Mouse (Mus musculus): ENCODE data around the gene Cyp2e1. TPM values are rescaled to one million over a fixed set of nuclear protein-coding genes. Genes with fewer than 3 reads are reported as not detected.

The Cyp2e1 gene
- polyA plus RNA-seq (2014; fragmentation: Nextera tagmentation; extraction: Ambion mirVana): not detected in 2 replicates

GRCm38 (mm10) chr7:140763447-140764020 is at the start of gene Cyp2e1:
Gene Cyp2e1 (plus strand): TSS chr7:140763739.
- no peak within 1 kb of the TSS for H3K9ac ChIP-seq (ENCODE audit: low read length)
- no peak within 1 kb of the TSS for H3K27ac ChIP-seq (ENCODE audit: low read depth, low read length)
- no peaks in the 10 kb centered on the region for H3K27me3 ChIP-seq (ENCODE audit: control insufficient read depth, insufficient read depth, low read length)
- ATAC-seq (ENCODE audit: insufficient read depth, low FRiP score, low TSS enrichment) (no peak), DNase-seq (ENCODE audit: low spot score) (no peak)
- H3K36me3 ChIP-seq (ENCODE audit: control insufficient read depth, insufficient read depth, low read length): no peaks in the 10 kb centered on the region
- no peaks in the 10 kb centered on the region for H3K9me3 ChIP-seq (ENCODE audit: control insufficient read depth, low read length)
- H3K4me3 ChIP-seq (ENCODE audit: low read depth, low read length): no peak within 1 kb of the TSS
- no peaks in the 10 kb centered on the region for H3K4me1 ChIP-seq (ENCODE audit: control insufficient read depth, insufficient read depth, low read length)
- H3K4me2 ChIP-seq (ENCODE audit: low read depth): no peak within 1 kb of the TSS
- 83% methylated on average over 7 of the region's 7 CpGs for WGBS

GRCm38 (mm10) chr7:140717155-140718055 is 46.1 kb upstream of the Cyp2e1 start:
- no peak for ATAC-seq (ENCODE audit: insufficient read depth, low FRiP score, low TSS enrichment)
- WGBS: 81% methylated on average over 7 of the region's 7 CpGs
- H3K27me3 ChIP-seq (ENCODE audit: control insufficient read depth, insufficient read depth, low read length): no peaks in the 10 kb centered on the region

GRCm38 (mm10) chr7:140721095-140721494 is 42.4 kb upstream of the Cyp2e1 start:
- H3K4me2 ChIP-seq (ENCODE audit: low read depth): no peak overlapping the region
- no peak for ATAC-seq (ENCODE audit: insufficient read depth, low FRiP score, low TSS enrichment)
- no peaks in the 10 kb centered on the region for H3K27me3 ChIP-seq (ENCODE audit: control insufficient read depth, insufficient read depth, low read length)
- no peaks in the 10 kb centered on the region for H3K9me3 ChIP-seq (ENCODE audit: control insufficient read depth, low read length)
- no peak for DNase-seq (ENCODE audit: low spot score)
- WGBS: 81% methylated on average over 6 of the region's 6 CpGs
- no peaks in the 10 kb centered on the region for H3K36me3 ChIP-seq (ENCODE audit: control insufficient read depth, insufficient read depth, low read length)
- H3K27ac ChIP-seq (ENCODE audit: low read depth, low read length): no peak overlapping the region
- H3K4me1 ChIP-seq (ENCODE audit: control insufficient read depth, insufficient read depth, low read length): no peaks in the 10 kb centered on the region
- no peak overlapping the region for H3K4me3 ChIP-seq (ENCODE audit: low read depth, low read length)
- H3K9ac ChIP-seq (ENCODE audit: low read length): no peak overlapping the region

More at GRCm38 (mm10) chr7:140717155-140718055, 46.1 kb upstream of the Cyp2e1 start:
- Histone ChIP-seq H3K36me3 (ENCODE audit: control insufficient read depth, insufficient read depth, low read length) (no peaks in the 10 kb centered on the region), H3K4me3 (ENCODE audit: low read depth, low read length) (no peak overlapping the region), H3K4me1 (ENCODE audit: control insufficient read depth, insufficient read depth, low read length) (no peaks in the 10 kb centered on the region), H3K9me3 (ENCODE audit: control insufficient read depth, low read length) (no peaks in the 10 kb centered on the region), H3K27ac (ENCODE audit: low read depth, low read length) (no peak overlapping the region), H3K9ac (ENCODE audit: low read length) (no peak overlapping the region), H3K4me2 (ENCODE audit: low read depth) (no peak overlapping the region)
- DNase-seq (ENCODE audit: low spot score): no peak

GRCm38 (mm10) chr7:140725558-140725957 is 38.0 kb upstream of the Cyp2e1 start:
- H3K36me3 ChIP-seq (ENCODE audit: control insufficient read depth, insufficient read depth, low read length): no peaks in the 10 kb centered on the region
- H3K4me3 ChIP-seq (ENCODE audit: low read depth, low read length): no peak overlapping the region
- no peaks in the 10 kb centered on the region for H3K4me1 ChIP-seq (ENCODE audit: control insufficient read depth, insufficient read depth, low read length)
- no peak overlapping the region for H3K27ac ChIP-seq (ENCODE audit: low read depth, low read length)
- no peak overlapping the region for H3K9ac ChIP-seq (ENCODE audit: low read length)
- H3K27me3 ChIP-seq (ENCODE audit: control insufficient read depth, insufficient read depth, low read length): no peaks in the 10 kb centered on the region
- ATAC-seq (ENCODE audit: insufficient read depth, low FRiP score, low TSS enrichment): no peak
- no peak overlapping the region for H3K4me2 ChIP-seq (ENCODE audit: low read depth)
- no peak for DNase-seq (ENCODE audit: low spot score)
- H3K9me3 ChIP-seq (ENCODE audit: control insufficient read depth, low read length): no peaks in the 10 kb centered on the region

- H3K4me1 ChIP-seq (ENCODE audit: control insufficient read depth, insufficient read depth, low read length): no peaks in the 10 kb centered on the region
- WGBS: 73% methylated on average over 2 of the region's 2 CpGs
- no peaks in the 10 kb centered on the region for H3K27me3 ChIP-seq (ENCODE audit: control insufficient read depth, insufficient read depth, low read length)
- no peaks in the 10 kb centered on the region for H3K36me3 ChIP-seq (ENCODE audit: control insufficient read depth, insufficient read depth, low read length)
- no peak overlapping the region for H3K4me2 ChIP-seq (ENCODE audit: low read depth)
- no peak for ATAC-seq (ENCODE audit: insufficient read depth, low FRiP score, low TSS enrichment)
- no peak overlapping the region for H3K27ac ChIP-seq (ENCODE audit: low read depth, low read length)
- H3K9ac ChIP-seq (ENCODE audit: low read length): no peak overlapping the region
- H3K9me3 ChIP-seq (ENCODE audit: control insufficient read depth, low read length): no peaks in the 10 kb centered on the region
- no peak for DNase-seq (ENCODE audit: low spot score)
- no peak overlapping the region for H3K4me3 ChIP-seq (ENCODE audit: low read depth, low read length)
Measured at GRCm38 (mm10) chr7:140733162-140733561, 30.4 kb upstream of the Cyp2e1 start.

GRCm38 (mm10) chr7:140747402-140747801 is 16.1 kb upstream of the Cyp2e1 start:
- Histone ChIP-seq H3K36me3 (ENCODE audit: control insufficient read depth, insufficient read depth, low read length) (no peaks in the 10 kb centered on the region), H3K4me3 (ENCODE audit: low read depth, low read length) (no peak overlapping the region), H3K9me3 (ENCODE audit: control insufficient read depth, low read length) (no peaks in the 10 kb centered on the region), H3K27me3 (ENCODE audit: control insufficient read depth, insufficient read depth, low read length) (no peaks in the 10 kb centered on the region), H3K9ac (ENCODE audit: low read length) (no peak overlapping the region), H3K27ac (ENCODE audit: low read depth, low read length) (no peak overlapping the region), H3K4me2 (ENCODE audit: low read depth) (no peak overlapping the region), H3K4me1 (ENCODE audit: control insufficient read depth, insufficient read depth, low read length) (no peaks in the 10 kb centered on the region)
- DNase-seq (ENCODE audit: low spot score) (no peak), ATAC-seq (ENCODE audit: insufficient read depth, low FRiP score, low TSS enrichment) (no peak)
- 89% methylated on average over 3 of the region's 3 CpGs for WGBS

GRCm38 (mm10) chr7:140748116-140748826 is 15.3 kb upstream of the Cyp2e1 start:
- DNase-seq (ENCODE audit: low spot score) (no peak), ATAC-seq (ENCODE audit: insufficient read depth, low FRiP score, low TSS enrichment) (no peak)
- Histone ChIP-seq H3K4me2 (ENCODE audit: low read depth) (no peak overlapping the region), H3K4me1 (ENCODE audit: control insufficient read depth, insufficient read depth, low read length) (no peaks in the 10 kb centered on the region), H3K9me3 (ENCODE audit: control insufficient read depth, low read length) (no peaks in the 10 kb centered on the region), H3K27me3 (ENCODE audit: control insufficient read depth, insufficient read depth, low read length) (no peaks in the 10 kb centered on the region), H3K9ac (ENCODE audit: low read length) (no peak overlapping the region), H3K27ac (ENCODE audit: low read depth, low read length) (no peak overlapping the region), H3K4me3 (ENCODE audit: low read depth, low read length) (no peak overlapping the region), H3K36me3 (ENCODE audit: control insufficient read depth, insufficient read depth, low read length) (no peaks in the 10 kb centered on the region)
- 84% methylated on average over 6 of the region's 6 CpGs for WGBS

- Histone ChIP-seq H3K27me3 (ENCODE audit: control insufficient read depth, insufficient read depth, low read length) (no peaks in the 10 kb centered on the region), H3K9me3 (ENCODE audit: control insufficient read depth, low read length) (no peaks in the 10 kb centered on the region), H3K36me3 (ENCODE audit: control insufficient read depth, insufficient read depth, low read length) (no peaks in the 10 kb centered on the region), H3K9ac (ENCODE audit: low read length) (no peak overlapping the region), H3K4me1 (ENCODE audit: control insufficient read depth, insufficient read depth, low read length) (no peaks in the 10 kb centered on the region), H3K4me3 (ENCODE audit: low read depth, low read length) (no peak overlapping the region), H3K27ac (ENCODE audit: low read depth, low read length) (no peak overlapping the region), H3K4me2 (ENCODE audit: low read depth) (no peak overlapping the region)
- WGBS: 76% methylated on average over 3 of the region's 3 CpGs
- no peak for DNase-seq (ENCODE audit: low spot score)
- ATAC-seq (ENCODE audit: insufficient read depth, low FRiP score, low TSS enrichment): no peak
Measured at GRCm38 (mm10) chr7:140748827-140749160, 14.7 kb upstream of the Cyp2e1 start.
